Mouse (Mus musculus) induced T-regulatory cell, adult 2 months (primary cell): ENCODE results near the gene Gm29110.
"Not testable (repeated sequence)": the region's sequence is repeated elsewhere in the genome, so short reads cannot be mapped to it uniquely, and the experiment has no call there.

ENCODE experiments used
- DNase-seq: peaks from one replicate; pipeline ENCODE4 v3.0.0-alpha.2; 2012; ENCODE audit warnings: low read depth

Gm29110 gene

DNA sequence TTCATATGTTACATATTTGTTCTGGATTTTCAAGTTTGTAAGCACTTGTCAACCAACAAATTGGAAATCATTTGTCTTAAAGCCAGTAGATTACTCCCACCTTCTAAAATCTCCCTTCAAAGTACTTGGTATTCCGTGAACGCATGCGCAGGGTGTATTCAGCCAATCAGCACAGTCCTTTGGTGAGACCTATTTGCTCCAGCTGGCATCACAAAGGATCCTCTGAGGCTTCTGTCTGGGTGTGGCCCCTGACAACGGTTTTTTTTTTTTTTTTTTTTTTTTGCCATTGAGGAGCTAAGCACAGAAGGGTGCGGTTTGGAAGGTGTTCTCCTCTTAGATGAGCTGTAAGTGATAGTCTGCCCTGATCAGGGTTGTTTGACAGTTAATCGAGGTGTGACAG is at the start of gene Gm29110:
TSS of gene Gm29110 (plus strand) at position 301 of the 400 bp plus-strand sequence.
- DNase-seq: not testable (repeated sequence)
